Mouse (Mus musculus): ENCODE measurements at regions not wholly inside any gene's neighbourhood (a gene's known extent, or its start where the extent isn't known, plus 50 kb on each side); places are given as distances from the start of the nearest gene placed in this dataset.

DNA sequence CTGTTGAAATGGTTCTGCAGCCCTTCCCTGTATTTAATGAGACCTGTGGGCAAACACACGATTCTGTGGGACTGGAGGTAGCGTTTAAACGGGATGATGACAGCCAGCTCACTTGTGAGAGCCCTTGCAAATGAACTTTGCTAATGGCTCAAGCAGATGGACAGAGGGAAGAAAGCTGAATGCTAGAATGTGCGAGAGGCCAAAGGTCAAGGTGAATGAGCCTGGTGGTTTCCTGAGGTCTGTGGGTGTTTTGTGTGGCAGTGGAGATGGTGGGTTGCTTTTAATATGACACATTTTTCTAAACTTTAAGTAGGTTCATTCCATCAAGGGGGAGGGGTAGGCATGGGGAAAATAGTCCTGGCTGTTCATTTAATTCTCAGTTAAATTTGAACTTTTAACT lies 113.7 kb upstream of the Cep162 start:
- ATAC-seq (replicated peaks; ENCODE audit: low read depth, poor library complexity, severe bottlenecking): no peak

DNA sequence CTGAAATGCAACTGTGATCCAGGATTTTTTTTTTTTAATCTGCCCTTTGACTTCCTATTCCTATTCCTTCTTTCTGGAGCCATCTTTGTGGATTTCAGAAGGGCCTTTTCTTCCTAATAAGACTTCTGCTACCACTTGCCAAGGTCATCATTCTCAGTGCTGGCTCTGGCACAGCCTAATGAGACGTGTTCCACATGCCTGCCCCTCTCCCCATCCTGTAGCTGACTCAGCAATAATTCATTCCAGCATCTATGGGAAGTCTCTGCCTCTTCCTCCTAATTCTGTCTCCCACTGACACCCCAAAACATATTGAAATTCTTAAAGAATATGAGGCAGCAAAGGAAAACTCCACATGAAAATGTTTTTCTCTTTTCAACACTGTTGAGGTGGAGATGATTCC lies 91.7 kb upstream of the Cep162 start:
- ATAC-seq (replicated peaks; ENCODE audit: low read depth, poor library complexity, severe bottlenecking): no peak

GRCm38 (mm10) chr9:87346278-87346882 lies 91.0 kb upstream of the Cep162 start:
- no peak for ATAC-seq (replicated peaks; ENCODE audit: low read depth, poor library complexity, severe bottlenecking)

GRCm38 (mm10) chr9:87341438-87341837 lies 86.1 kb upstream of the Cep162 start:
- ATAC-seq (replicated peaks; ENCODE audit: low read depth, poor library complexity, severe bottlenecking): no peak

GRCm38 (mm10) chr9:87326374-87327295 lies 71.3 kb upstream of the Cep162 start:
- no peak for ATAC-seq (replicated peaks; ENCODE audit: low read depth, poor library complexity, severe bottlenecking)

DNA sequence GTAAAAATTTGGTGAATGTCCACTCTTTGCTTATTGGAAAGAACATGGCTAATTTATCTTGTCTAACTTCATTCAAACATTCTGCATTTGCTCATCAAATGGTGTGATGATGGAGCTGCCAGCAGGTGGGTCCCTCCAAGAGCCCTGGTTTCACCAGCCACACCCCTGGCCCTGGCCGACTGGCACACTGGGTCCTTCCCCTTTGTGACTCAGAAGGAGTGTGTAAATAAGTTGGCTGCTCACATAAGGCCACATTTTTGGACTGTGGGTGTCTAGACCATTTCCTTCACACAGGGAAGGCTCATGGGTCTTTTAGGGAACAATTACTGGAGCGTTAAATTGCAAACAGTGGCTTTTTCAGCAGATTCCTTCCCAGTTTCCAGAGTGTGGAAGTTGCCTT lies 68.4 kb upstream of the Cep162 start:
- no peak for ATAC-seq (replicated peaks; ENCODE audit: low read depth, poor library complexity, severe bottlenecking)

DNA sequence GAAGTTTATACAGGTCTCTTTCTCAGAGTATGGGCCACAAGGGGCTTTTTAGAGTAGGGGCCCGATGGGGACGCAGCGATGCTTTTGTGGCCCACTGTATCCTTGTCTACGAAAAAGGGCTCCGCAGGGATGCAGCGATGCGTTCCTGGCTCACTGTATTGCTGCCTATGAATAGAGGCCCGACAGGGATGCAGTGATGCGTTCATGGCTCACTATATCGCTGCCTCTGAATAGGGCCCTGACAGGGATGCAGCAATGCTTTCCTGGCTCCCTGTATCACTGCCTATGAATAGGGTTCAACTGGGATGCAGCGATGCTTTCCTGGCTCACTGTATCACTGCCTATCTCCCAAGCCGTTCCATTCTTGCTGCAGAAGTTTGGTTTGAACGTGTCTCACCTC lies 65.4 kb upstream of the Cep162 start:
- no peak for ATAC-seq (replicated peaks; ENCODE audit: low read depth, poor library complexity, severe bottlenecking)

GRCm38 (mm10) chr9:87318767-87319166 lies 63.4 kb upstream of the Cep162 start:
- ATAC-seq (replicated peaks; ENCODE audit: low read depth, poor library complexity, severe bottlenecking): no peak

DNA sequence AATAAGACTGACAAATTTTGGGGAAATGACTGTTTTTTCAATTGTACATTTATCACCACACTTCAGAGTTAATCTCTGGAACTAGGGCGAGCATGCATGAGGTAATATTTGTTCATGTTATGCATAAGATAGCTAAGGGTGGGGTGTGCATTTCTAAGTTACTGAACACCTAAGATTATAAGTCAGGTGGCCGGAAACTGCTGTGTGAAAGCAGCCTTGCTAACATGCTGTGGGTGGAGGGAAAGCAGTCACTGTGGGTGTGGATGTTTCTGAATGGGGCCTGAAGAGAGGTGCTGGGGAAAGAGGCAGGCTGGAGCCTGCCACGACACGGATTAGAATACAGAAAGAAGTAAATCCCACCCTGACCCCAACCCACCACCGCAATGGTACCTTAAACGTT lies 54.8 kb upstream of the Cep162 start:
- ATAC-seq (replicated peaks; ENCODE audit: low read depth, poor library complexity, severe bottlenecking): no peak

All from common myeloid progenitor, adult 5-6 weeks (primary cell).